Mouse (Mus musculus): ENCODE measurements around the gene Slc34a3. TPM values are rescaled to one million over a fixed set of nuclear protein-coding genes. Genes with fewer than 3 reads are reported as not detected.
A peak's percentile ranks its signal among the peaks of the same experiment; 100 is the strongest.

The Slc34a3 gene
- total and polyA plus RNA-seq, 3 experiments = 0.03 to 0.04 TPM; not detected in 1

DNA sequence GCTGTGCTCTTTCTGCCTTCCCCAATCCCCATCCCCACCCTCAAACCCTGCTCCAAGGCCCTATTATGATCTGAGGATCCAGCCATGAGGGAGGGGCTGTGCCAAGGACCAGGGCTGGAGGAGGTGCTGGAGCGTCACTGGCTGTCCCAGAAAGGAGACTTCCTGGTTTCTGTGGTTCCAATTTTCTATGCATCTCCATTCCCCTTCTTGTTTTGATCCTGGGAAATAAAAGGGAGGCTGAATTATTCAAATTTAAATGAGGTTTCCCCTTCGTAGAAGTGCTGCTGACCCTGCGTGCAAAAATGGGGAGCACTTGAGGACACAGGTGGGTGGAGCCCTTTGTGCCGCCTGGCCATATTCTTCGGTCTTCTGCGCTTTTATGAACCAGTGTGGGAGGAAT, 51.5 kb downstream of the Slc34a3 start:
- DNase-seq (ENCODE audit: low read depth, low spot score) = peak; percentile 74
- Histone ChIP-seq H3K4me1 (ENCODE audit: control insufficient read depth in 1 of 2, insufficient read depth in 2 of 2, low read length in 2 of 2) (peaks cover 1 to 11% of the 10 kb centered on the region in 2 experiments; a peak in 3 of 4 replicates), H3K9me3 (replicated peaks; ENCODE audit: insufficient read depth, low read length) (no peaks in the 10 kb centered on the region), H3K27me3 (ENCODE audit: control insufficient read depth in 1 of 2, insufficient read depth in 2 of 2, low read length in 2 of 2) (no peaks in the 10 kb centered on the region), H3K79me2 (ENCODE audit: control insufficient read depth, insufficient read depth, low read length, poor library complexity) (peaks cover 8% of the 10 kb centered on the region), H3K9ac (ENCODE audit: control insufficient read depth, low read depth, low read length, poor library complexity, severe bottlenecking) (peak overlapping the region; percentile 90), H3K27ac (ENCODE audit: control insufficient read depth, low read depth, low read length) (no peak overlapping the region), H3K36me3 (ENCODE audit: control insufficient read depth in 1 of 2, insufficient read depth in 2 of 2, low read length in 2 of 2) (peaks cover 0 to 5% of the 10 kb centered on the region in 2 experiments; a peak in 2 of 4 replicates), H3K4me3 (ENCODE audit: control insufficient read depth in 1 of 2, insufficient read depth in 1 of 2, low read depth in 2 of 2, low read length in 2 of 2) (peak overlapping the region; percentile 47 to 99)
- no peak for TF ChIP-seq E2F4 (IDR thresholded peaks at IDR 0.05; ENCODE audit: borderline replicate concordance, low read depth, low read length)
- peak; percentile 42; the same call in 1 of the 2 replicates for TF ChIP-seq TBP (IDR thresholded peaks at IDR 0.05; ENCODE audit: low read depth, low read length)
- TF ChIP-seq EP300 (IDR thresholded peaks at IDR 0.05; ENCODE audit: low read depth in 1 of 2, low read length in 2 of 2) = peak; percentile 38 to 53; a peak in 2 of 4 replicates
- peak; percentile 62; the same call in 1 of the 2 replicates for TF ChIP-seq ELF1 (IDR thresholded peaks at IDR 0.05; ENCODE audit: low read depth, low read length)
- TF ChIP-seq NELFE (IDR thresholded peaks at IDR 0.05; ENCODE audit: low read depth, low read length) = peak; percentile 16; the same call in 1 of the 2 replicates
- TF ChIP-seq RCOR1 (IDR thresholded peaks at IDR 0.05; ENCODE audit: low read depth, low read length) = 0 out of 2 replicates have a peak, but pooled peaks have one; percentile 32
- TF ChIP-seq HCFC1 (IDR thresholded peaks at IDR 0.05; ENCODE audit: low read depth, low read length) = peak; percentile 48; the same call in 1 of the 2 replicates
- TF ChIP-seq POLR2A (IDR thresholded peaks at IDR 0.05; ENCODE audit: control insufficient read depth in 1 of 2, insufficient read depth in 1 of 2, low read depth in 1 of 2, low read length in 2 of 2, poor library complexity in 1 of 2) = peak in 1 of 2 experiments; percentile 50; a peak in 1 of 4 replicates
- TF ChIP-seq MAZ (IDR thresholded peaks at IDR 0.05; ENCODE audit: low read depth, low read length) = peak; percentile 79; the same call in 1 of the 2 replicates
- TF ChIP-seq SIN3A (IDR thresholded peaks at IDR 0.05; ENCODE audit: low read length) = peak; percentile 71
- TF ChIP-seq KAT2A (conservative IDR thresholded peaks at IDR 0.05; ENCODE audit: low read depth, low read length) = no peak

- H3K9ac ChIP-seq (ENCODE audit: control insufficient read depth, low read depth, low read length, poor library complexity, severe bottlenecking) = peak overlapping the region; percentile 90
- H3K9me3 ChIP-seq (replicated peaks; ENCODE audit: insufficient read depth, low read length) = no peaks in the 10 kb centered on the region
- H3K36me3 ChIP-seq (ENCODE audit: control insufficient read depth in 1 of 2, insufficient read depth in 2 of 2, low read length in 2 of 2) = peaks cover 0 to 5% of the 10 kb centered on the region in 2 experiments; a peak in 2 of 4 replicates
- peak; percentile 63 for DNase-seq (ENCODE audit: low read depth, low spot score)
- no peaks in the 10 kb centered on the region for H3K27me3 ChIP-seq (ENCODE audit: control insufficient read depth in 1 of 2, insufficient read depth in 2 of 2, low read length in 2 of 2)
- H3K79me2 ChIP-seq (ENCODE audit: control insufficient read depth, insufficient read depth, low read length, poor library complexity) = peaks cover 8% of the 10 kb centered on the region
- H3K4me3 ChIP-seq (ENCODE audit: control insufficient read depth in 1 of 2, insufficient read depth in 1 of 2, low read depth in 2 of 2, low read length in 2 of 2) = peak overlapping the region; percentile 59 to 99
- H3K4me1 ChIP-seq (ENCODE audit: control insufficient read depth in 1 of 2, insufficient read depth in 2 of 2, low read length in 2 of 2) = peaks cover 1 to 11% of the 10 kb centered on the region in 2 experiments; a peak in 3 of 4 replicates
- peak overlapping the region; percentile 85 for H3K27ac ChIP-seq (ENCODE audit: control insufficient read depth, low read depth, low read length)
- peak; percentile 51 for TF ChIP-seq TBP (IDR thresholded peaks at IDR 0.05; ENCODE audit: low read depth, low read length)
- TF ChIP-seq ETS1 (IDR thresholded peaks at IDR 0.05; ENCODE audit: low read depth, low read length) = no peak
- no peak for TF ChIP-seq NRF1 (IDR thresholded peaks at IDR 0.05; ENCODE audit: insufficient read depth, low read depth, low read length, poor library complexity, severe bottlenecking)
- no peak for TF ChIP-seq ZMIZ1 (IDR thresholded peaks at IDR 0.05; ENCODE audit: low read depth, low read length)
- TF ChIP-seq MXI1 (IDR thresholded peaks at IDR 0.05; ENCODE audit: low read depth, low read length) = peak; percentile 86
- no peak for TF ChIP-seq RAD21 (IDR thresholded peaks at IDR 0.05; ENCODE audit: low read depth, low read length)
- TF ChIP-seq ZC3H11A (IDR thresholded peaks at IDR 0.05; ENCODE audit: low read depth, low read length) = no peak
- TF ChIP-seq TCF12 (IDR thresholded peaks at IDR 0.05; ENCODE audit: low read depth, low read length) = no peak
- 0 out of 2 replicates have a peak, but pooled peaks have one; percentile 3 for TF ChIP-seq HCFC1 (IDR thresholded peaks at IDR 0.05; ENCODE audit: low read depth, low read length)
- no peak for TF ChIP-seq MEF2A (IDR thresholded peaks at IDR 0.05; ENCODE audit: extremely low read depth, insufficient replicate concordance, low read depth, low read length, poor library complexity, severe bottlenecking)
- TF ChIP-seq JUND (IDR thresholded peaks at IDR 0.05; ENCODE audit: low read depth, low read length) = no peak
- TF ChIP-seq SIN3A (IDR thresholded peaks at IDR 0.05; ENCODE audit: low read length) = peak; percentile 69
- peak; percentile 24; the same call in 1 of the 2 replicates for TF ChIP-seq USF1 (IDR thresholded peaks at IDR 0.05; ENCODE audit: low read depth, low read length)
- no peak for TF ChIP-seq RCOR1 (IDR thresholded peaks at IDR 0.05; ENCODE audit: low read depth, low read length)
- TF ChIP-seq MAZ (IDR thresholded peaks at IDR 0.05; ENCODE audit: low read depth, low read length) = no peak; the same call in 1 of the 2 replicates
- peak in 1 of 2 experiments; percentile 18; a peak in 1 of 4 replicates for TF ChIP-seq POLR2A (IDR thresholded peaks at IDR 0.05; ENCODE audit: control insufficient read depth in 1 of 2, insufficient read depth in 1 of 2, low read depth in 1 of 2, low read length in 2 of 2, poor library complexity in 1 of 2)
- no peak for TF ChIP-seq KAT2A (conservative IDR thresholded peaks at IDR 0.05; ENCODE audit: low read depth, low read length)
- TF ChIP-seq MAX (IDR thresholded peaks at IDR 0.05; ENCODE audit: low read length) = peak; percentile 69
- TF ChIP-seq BHLHE40 (IDR thresholded peaks at IDR 0.05; ENCODE audit: borderline replicate concordance, low read depth, low read length) = peak; percentile 14; the same call in 1 of the 2 replicates
- peak; percentile 45; the same call in 1 of the 2 replicates for TF ChIP-seq CHD2 (IDR thresholded peaks at IDR 0.05; ENCODE audit: low read length)
- TF ChIP-seq GATA1 (IDR thresholded peaks at IDR 0.05; ENCODE audit: low read depth, low read length) = no peak
- TF ChIP-seq POLR2AphosphoS2 (IDR thresholded peaks at IDR 0.05; ENCODE audit: low read length) = no peak
- no peak for TF ChIP-seq ZKSCAN1 (IDR thresholded peaks at IDR 0.05; ENCODE audit: low read depth, low read length)
- TF ChIP-seq NELFE (IDR thresholded peaks at IDR 0.05; ENCODE audit: low read depth, low read length) = peak; percentile 51; the same call in 1 of the 2 replicates
- TF ChIP-seq MAFK (IDR thresholded peaks at IDR 0.05; ENCODE audit: borderline replicate concordance, low read depth, low read length) = no peak
- TF ChIP-seq ELF1 (IDR thresholded peaks at IDR 0.05; ENCODE audit: low read depth, low read length) = no peak
These were observed 52.2 kb downstream of the Slc34a3 start for GRCm38 (mm10) chr2:25181891-25182397.
